29 mouse cellular contexts compared by ENCODE assay signal in genomic region chr7:109003653-109004052, GRCm38 (mm10). TPM values are rescaled to one million over a fixed set of nuclear protein-coding genes. Genes with fewer than 3 reads are reported as not detected.
DNase-seq lines count a peak whose midpoint lies in the region; ATAC-seq and TF ChIP-seq lines count a peak whose summit lies in the region.
"Had no signal": no experiment of that assay in that cellular context is flagged by ENCODE, and none has a peak within 500 bp of the region (broad histone marks: within the 10 kb centered on the region; RNA-seq: fewer than 3 reads in every experiment).

No protein-coding gene starts in this region.

- H3K4me1 ChIP-seq in midbrain, embryonic 14.5 days (ENCODE audit: control insufficient read depth, insufficient read depth, low read length), result no peaks in the 10 kb centered on the region
- H3K4me1 ChIP-seq in midbrain, embryonic 15.5 days, result no peaks in the 10 kb centered on the region
- H3K4me1 ChIP-seq: embryonic facial prominence, embryonic 12.5 days; embryonic facial prominence, embryonic 15.5 days; heart, embryonic 12.5 days; heart, embryonic 15.5 days had no signal

- no peak for DNase-seq in layer of hippocampus, adult 2 months (ENCODE audit: low spot score in 2 of 2)
- no peak for DNase-seq in layer of hippocampus, postnatal 36 days
- DNase-seq in midbrain, embryonic 14.5 days, result peak; percentile 19
- peak; percentile 62 for DNase-seq in MN1 (ENCODE audit: low spot score)
- DNase-seq in retina, postnatal 1 day, result peak; percentile 59
- DNase-seq in gastrocnemius, postnatal 36 days, result no peak
- DNase-seq: adrenal gland, adult 8-10 months; adrenal gland, postnatal 36 days; B cell, adult 2 months; cerebellum, adult 11 months; cerebellum, adult 2 months; cerebellum, adult 9-11 months; cerebellum, postnatal 25 days; forebrain, postnatal 0 days; gastrocnemius, adult 2 months; gastrocnemius, postnatal 14 days; heart, adult 18-20 months; heart, postnatal 10 days; heart, postnatal 4 days had no signal

- no peaks in the 10 kb centered on the region for H3K27me3 ChIP-seq in midbrain, embryonic 14.5 days (ENCODE audit: control insufficient read depth, insufficient read depth, low read length)
- no peaks in the 10 kb centered on the region for H3K27me3 ChIP-seq in midbrain, embryonic 15.5 days (replicated peaks)
- H3K27me3 ChIP-seq: embryonic facial prominence, embryonic 12.5 days; embryonic facial prominence, embryonic 15.5 days had no signal

- H3K36me3 ChIP-seq in midbrain, embryonic 14.5 days (ENCODE audit: control insufficient read depth, insufficient read depth, low read length), result no peaks in the 10 kb centered on the region
- H3K36me3 ChIP-seq in midbrain, embryonic 15.5 days (replicated peaks), result no peaks in the 10 kb centered on the region
- H3K36me3 ChIP-seq: embryonic facial prominence, embryonic 12.5 days; embryonic facial prominence, embryonic 15.5 days; G1E; heart, embryonic 12.5 days; heart, embryonic 15.5 days had no signal

- no peak for TF ChIP-seq CTCF in layer of hippocampus, adult 2 months (conservative IDR thresholded peaks at IDR 0.05)

- peak overlapping the region; percentile 89 for H3K27ac ChIP-seq in layer of hippocampus, adult 2 months
- no peak overlapping the region; the same call in 1 of the 2 replicates for H3K27ac ChIP-seq in midbrain, embryonic 14.5 days (replicated peaks; ENCODE audit: low read depth, low read length)
- no peak overlapping the region for H3K27ac ChIP-seq in midbrain, embryonic 15.5 days
- H3K27ac ChIP-seq: embryonic facial prominence, embryonic 12.5 days; embryonic facial prominence, embryonic 15.5 days; gastrocnemius, adult 2 months; heart, embryonic 15.5 days; hindbrain, embryonic 14.5 days; hindbrain, postnatal 0 days had no signal

- H3K4me2 ChIP-seq in midbrain, embryonic 14.5 days (ENCODE audit: low read length), result no peak overlapping the region
- H3K4me2 ChIP-seq in midbrain, embryonic 15.5 days, result no peak overlapping the region
- H3K4me2 ChIP-seq: embryonic facial prominence, embryonic 12.5 days; embryonic facial prominence, embryonic 15.5 days; heart, embryonic 12.5 days; heart, embryonic 15.5 days; hindbrain, embryonic 14.5 days had no signal

- no peak for ATAC-seq in midbrain, embryonic 14.5 days (ENCODE audit: low FRiP score, low TSS enrichment)
- no peak for ATAC-seq in midbrain, embryonic 15.5 days (replicated peaks)
- ATAC-seq: forebrain, embryonic 14.5 days; forebrain, postnatal 0 days; hindbrain, postnatal 0 days had no signal

- H3K9ac ChIP-seq in midbrain, embryonic 14.5 days (replicated peaks; ENCODE audit: low read length), result no peak overlapping the region
- no peak overlapping the region for H3K9ac ChIP-seq in midbrain, embryonic 15.5 days
- H3K9ac ChIP-seq: embryonic facial prominence, embryonic 12.5 days; embryonic facial prominence, embryonic 15.5 days; forebrain, postnatal 0 days; heart, embryonic 12.5 days; heart, embryonic 15.5 days; hindbrain, embryonic 14.5 days had no signal

- H3K4me3 ChIP-seq in layer of hippocampus, adult 2 months, result no peak overlapping the region
- no peak overlapping the region for H3K4me3 ChIP-seq in midbrain, embryonic 14.5 days (replicated peaks; ENCODE audit: low read depth, low read length)
- no peak overlapping the region for H3K4me3 ChIP-seq in midbrain, embryonic 15.5 days
- H3K4me3 ChIP-seq: embryonic facial prominence, embryonic 12.5 days; embryonic facial prominence, embryonic 15.5 days; gastrocnemius, adult 2 months; heart, embryonic 12.5 days; heart, embryonic 15.5 days had no signal

- 6% methylated on average over 3 of the region's 3 CpGs for WGBS in midbrain, embryonic 14.5 days
- WGBS in midbrain, embryonic 15.5 days, result 14% methylated on average over 3 of the region's 3 CpGs

- intact Hi-C loops in gastrocnemius, postnatal 36 days (cut with DNase I), result no loop called here

- H3K9me3 ChIP-seq in midbrain, embryonic 14.5 days (ENCODE audit: control insufficient read depth, low read length), result no peaks in the 10 kb centered on the region
- H3K9me3 ChIP-seq in midbrain, embryonic 15.5 days, result no peaks in the 10 kb centered on the region
- H3K9me3 ChIP-seq: embryonic facial prominence, embryonic 12.5 days; embryonic facial prominence, embryonic 15.5 days; G1E; heart, embryonic 12.5 days; heart, embryonic 15.5 days had no signal

RNA-seq across cellular contexts. Expression of gene Tub, which starts 53.5 kb away (rescaled TPM):
- total RNA-seq in layer of hippocampus, adult 2 months (2021), result 100 to 1,000 TPM; 179 to 198 TPM
- 100 to 1,000 TPM; 181 to 205 TPM for total RNA-seq in layer of hippocampus, postnatal 36 days (2021)
- 39.3 and 47.4 TPM in 2 replicates for polyA plus RNA-seq in midbrain, embryonic 14.5 days (2014; fragmentation: Nextera tagmentation; extraction: Ambion mirVana)
- polyA plus RNA-seq in midbrain, embryonic 15.5 days (2015; fragmentation: Nextera tagmentation; extraction: Ambion mirVana), result 57.0 and 63.1 TPM in 2 replicates
- under 1 TPM; 0.38 to 0.49 TPM for total RNA-seq in gastrocnemius, postnatal 36 days (2021)
- total RNA-seq: common myeloid progenitor, adult 5-6 weeks had no signal
- polyA plus RNA-seq: G1E had no signal

Comparison
In these comparisons a context has a peak if more than half of its experiments do, and no peak if none do; other contexts are left out.
1. DNase-seq: peak in midbrain, embryonic 14.5 days (single experiment), MN1 (single experiment) and retina, postnatal 1 day (single experiment); none in layer of hippocampus, adult 2 months (0 of 2), layer of hippocampus, postnatal 36 days (0 of 2) and gastrocnemius, postnatal 36 days (0 of 2).
2. RNA of gene Tub, which starts 53.5 kb away (total RNA-seq): 181 to 205 TPM in layer of hippocampus, postnatal 36 days and 179 to 198 TPM in layer of hippocampus, adult 2 months; 0.38 to 0.49 TPM in gastrocnemius, postnatal 36 days; every median in the first group is over 100 times any median in the second.